Mouse (Mus musculus) cerebellum, adult 8-10 months (tissue): ENCODE measurements at regions not wholly inside any gene's neighbourhood (a gene's known extent, or its start where the extent isn't known, plus 50 kb on each side); places are given as distances from the start of the nearest gene placed in this dataset.

Experiments used
- DNase-seq: peaks from one replicate; pipeline ENCODE4 v3.0.0; 2022

DNA sequence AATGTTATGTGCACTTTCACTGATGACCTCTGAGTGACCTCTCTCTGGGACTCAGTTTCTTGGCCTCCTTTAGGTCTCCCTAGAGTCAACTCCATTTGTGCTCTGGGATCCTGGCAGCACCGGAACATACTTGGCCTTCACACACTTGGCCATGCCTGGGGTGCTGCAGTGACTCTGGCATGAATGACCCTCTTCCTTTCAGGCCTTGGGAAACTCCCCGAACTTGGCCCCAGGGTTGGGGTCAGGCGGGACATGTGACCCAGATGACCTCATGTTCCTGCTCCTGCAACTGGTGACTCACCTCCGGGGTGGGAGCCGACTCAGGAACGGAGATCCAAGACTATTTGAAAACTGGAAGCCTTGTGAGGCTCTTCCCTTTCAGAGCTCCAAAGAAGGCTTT, 159.2 kb downstream of the Cyp26b1 start:
- no peak for DNase-seq

- DNase-seq, result no peak
Measured at GRCm38 (mm10) chr6:84431622-84431955, 162.1 kb downstream of the Cyp26b1 start.

DNA sequence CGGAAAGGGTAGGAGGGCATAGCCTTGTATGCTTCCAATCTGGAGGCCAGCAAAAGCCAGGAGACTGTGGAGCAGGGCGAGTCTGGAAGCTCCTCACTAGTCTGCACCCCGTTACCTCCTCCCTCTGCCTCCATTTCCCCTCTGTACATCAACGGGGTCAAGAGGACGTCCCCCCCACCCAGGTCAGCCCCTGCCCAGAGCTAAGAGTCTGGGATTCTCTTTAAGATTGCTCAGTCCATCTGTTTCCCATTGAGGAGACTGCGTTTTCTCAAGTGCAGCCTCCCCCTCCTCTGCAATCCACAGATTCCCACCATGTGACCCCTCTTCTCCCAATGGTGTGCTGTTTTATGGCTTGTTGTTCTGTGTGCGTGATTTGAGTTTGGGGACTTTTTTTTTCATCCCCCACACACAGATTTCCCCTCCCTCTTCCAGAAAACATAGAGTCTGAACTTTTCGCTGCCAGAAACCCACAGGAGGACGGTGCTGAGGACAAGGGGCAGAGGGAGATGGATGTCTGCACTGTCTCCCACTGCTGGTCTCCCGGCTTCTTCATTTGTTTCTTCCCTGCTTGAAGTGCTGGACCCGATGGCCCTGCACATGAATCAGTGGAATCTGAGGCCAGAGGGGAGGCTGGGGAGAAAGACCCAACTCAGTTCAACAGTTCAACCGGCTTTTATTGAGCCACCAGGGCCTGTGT, 162.6 kb downstream of the Cyp26b1 start:
- no peak for DNase-seq

DNA sequence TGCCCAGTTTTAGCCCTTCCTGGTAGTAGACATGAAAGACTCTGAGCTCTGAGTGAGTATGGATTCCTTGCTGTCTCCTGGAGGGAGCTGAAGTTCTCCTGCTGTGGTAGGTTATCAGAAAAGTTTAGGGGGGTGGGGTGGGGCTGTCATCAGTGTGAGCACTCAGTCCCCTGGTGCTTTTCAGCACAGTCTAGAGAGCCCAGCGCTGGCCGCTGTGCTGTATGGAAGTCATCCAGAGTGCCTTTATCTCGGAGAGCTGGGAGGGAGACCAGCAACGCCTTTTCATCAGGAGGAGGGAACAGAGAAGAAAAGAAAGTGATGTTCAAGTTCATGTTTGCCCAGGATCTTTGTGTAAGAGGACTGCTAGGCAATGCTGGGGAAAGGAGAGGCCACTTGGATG, 163.6 kb downstream of the Cyp26b1 start:
- DNase-seq, result no peak

DNA sequence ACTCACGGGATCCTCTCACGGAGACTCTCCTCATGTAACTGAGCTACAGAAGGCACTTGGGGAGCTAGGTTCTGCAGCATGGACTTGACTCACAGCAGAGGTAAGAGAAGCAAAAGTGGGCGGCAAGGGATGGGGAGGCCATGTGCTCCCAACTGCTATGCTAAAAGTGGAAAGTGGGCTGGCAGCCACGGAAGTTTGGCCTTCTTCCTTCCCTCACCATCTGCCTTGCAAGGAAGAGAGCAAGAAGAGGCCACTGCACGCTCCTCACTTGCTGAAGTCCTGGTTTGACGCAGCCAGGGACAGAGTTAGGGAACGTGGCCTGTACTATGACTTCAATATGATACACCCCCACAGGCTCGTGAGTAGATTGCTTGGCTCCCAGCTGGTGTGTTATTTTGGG, 164.5 kb downstream of the Cyp26b1 start:
- DNase-seq, result no peak

DNA sequence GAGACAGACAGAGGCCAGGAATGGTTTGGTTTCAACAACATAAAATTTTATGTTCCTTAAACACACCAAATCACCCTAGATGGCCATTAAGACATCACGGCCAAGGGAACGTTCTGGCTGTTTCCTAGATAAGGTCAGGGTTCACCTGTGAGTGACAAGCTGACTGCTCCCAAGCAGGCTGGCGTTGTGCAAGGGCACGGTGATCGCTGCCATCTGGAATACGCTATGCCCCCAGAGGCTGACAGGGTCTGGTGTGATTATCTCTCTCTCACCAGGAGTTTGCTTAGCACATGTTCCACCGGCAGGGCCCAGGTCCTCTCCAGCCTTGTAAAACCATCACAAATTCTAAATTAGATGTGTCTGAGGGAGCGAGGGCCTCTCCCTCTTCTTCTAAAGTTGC, 167.0 kb downstream of the Cyp26b1 start:
- no peak for DNase-seq

GRCm38 (mm10) chr6:84425823-84426222, 167.9 kb downstream of the Cyp26b1 start:
- peak; percentile 9 for DNase-seq

DNA sequence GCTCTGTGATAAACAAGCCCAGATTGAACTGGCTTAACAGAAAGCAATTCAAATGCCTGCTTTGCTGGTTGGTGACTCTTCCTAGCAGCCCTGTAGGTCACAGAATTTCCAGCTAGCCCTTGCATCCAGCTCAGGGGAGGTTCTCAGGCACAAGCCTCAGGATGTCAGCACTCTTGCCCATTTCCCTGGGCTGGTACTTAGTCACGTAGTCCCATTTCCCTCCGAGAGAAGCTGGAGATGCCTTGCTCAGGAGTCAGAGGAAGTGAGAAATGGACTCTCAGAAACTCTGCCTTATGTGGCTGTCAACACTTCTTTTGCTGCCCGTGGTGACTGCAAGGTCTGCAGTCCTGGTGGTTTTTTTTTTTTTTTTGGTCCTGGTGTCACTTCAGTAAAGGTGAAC, 170.8 kb downstream of the Cyp26b1 start:
- no peak for DNase-seq

DNA sequence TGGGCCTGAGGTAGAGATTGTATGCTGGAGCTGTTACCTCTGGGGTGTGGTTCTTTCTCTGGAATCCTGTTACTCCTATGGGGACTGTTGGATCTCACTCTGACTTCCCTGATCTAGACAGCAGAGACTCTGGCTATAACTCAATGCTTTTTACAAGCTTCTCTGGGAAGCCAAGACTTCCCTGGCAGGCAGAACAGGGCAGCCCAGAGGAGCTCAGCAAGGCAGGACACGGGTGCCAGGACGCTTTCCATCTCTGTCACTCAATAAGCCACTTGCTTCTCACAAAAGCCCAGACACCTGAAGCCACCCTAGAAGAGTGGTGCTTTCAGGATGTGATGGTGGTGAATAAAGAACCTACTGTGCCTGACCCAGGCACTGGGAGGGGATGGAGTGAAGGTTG, 174.0 kb downstream of the Cyp26b1 start:
- DNase-seq, result no peak

DNA sequence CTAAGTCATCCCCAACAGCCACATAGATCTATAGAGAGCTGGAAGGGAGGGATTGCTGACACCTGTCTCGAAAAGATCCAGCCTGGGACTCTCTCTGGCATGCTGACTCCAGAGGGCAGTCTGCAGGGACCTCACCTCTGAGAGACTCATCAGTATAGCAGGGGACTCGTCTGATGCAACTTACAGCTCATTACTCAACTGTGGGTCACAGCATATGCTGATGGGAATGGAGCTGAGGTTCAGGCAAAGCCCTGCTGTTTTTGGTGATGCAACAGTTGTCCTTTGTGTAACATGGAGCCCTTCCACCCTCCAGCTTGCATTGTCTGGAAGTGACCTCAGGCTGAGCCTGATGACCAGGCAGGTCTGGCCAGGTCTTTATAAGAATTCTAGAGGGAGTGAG, 174.4 kb downstream of the Cyp26b1 start:
- DNase-seq, result no peak

- no peak for DNase-seq
Measured at GRCm38 (mm10) chr6:84416992-84417636, 176.6 kb downstream of the Cyp26b1 start.

- no peak for DNase-seq
Measured at GRCm38 (mm10) chr6:84414400-84414799, 179.3 kb downstream of the Cyp26b1 start.

DNA sequence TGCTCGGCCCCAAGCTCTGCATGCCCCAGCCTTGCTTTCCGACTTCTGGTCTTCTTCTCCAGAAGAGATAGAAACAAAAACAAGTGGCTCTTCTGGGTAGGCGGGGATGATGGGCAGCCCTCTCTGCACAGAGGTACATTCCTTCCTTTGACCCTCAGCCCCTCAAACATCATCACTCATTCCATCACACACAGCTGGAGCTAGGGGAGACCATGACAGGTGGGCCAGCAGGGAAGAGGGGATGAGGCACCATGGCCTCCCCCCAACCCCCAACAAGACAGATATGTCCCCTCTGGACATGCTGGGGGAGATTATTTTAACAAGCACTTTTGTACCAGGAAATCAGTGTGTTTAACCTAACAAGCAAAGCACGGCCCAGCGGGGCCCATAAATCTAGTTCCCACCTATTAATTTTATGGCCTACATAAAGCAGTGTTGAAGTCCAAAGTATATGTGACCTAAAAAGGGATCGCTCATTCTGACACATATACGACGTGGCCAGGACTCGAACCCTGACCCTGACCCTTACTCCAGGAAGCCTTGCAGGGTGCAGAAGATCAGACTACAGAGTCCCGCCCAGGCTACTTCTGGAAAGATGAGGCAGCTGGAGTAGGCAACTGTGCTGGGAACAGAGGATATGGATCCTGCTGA, 183.7 kb downstream of the Cyp26b1 start:
- DNase-seq, result no peak

DNA sequence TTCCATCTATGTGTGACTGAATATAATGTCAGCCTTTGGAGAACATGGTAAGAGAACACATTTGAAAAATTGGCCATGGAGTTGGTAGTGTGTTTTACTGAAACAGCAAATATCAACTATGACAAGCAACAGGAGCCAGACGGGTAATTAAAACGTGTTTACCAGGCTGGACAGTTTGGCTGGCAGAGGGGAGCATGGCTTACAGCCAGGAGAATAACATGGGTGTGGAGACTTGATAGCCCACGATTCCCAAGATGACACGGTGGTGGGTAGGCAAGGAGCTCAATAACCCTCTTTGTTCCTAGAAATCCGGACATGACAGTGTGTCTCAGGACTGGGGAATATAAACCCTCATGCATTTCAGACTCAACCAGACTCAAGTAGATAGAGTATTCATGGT, 185.2 kb downstream of the Cyp26b1 start:
- no peak for DNase-seq

DNA sequence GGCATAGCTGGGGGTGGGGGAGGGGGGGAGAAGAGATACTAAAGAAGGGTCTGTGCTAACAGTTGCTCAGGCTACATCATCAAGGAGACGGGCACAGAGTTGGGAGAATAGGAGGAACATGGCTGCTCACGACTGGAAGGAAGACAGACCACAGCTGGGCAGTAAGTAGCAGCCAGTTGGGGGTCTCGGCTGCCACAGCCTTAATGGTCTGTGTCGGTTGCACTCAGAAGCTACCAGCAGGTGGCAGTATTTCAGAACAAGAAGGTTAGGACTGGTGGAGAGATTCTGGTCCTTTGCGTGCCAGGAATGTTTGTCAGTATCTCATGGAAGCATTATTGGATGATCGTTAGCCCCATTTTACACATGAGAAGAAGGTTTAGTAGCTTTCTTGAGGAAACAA, 185.9 kb downstream of the Cyp26b1 start:
- peak; percentile 37 for DNase-seq

DNA sequence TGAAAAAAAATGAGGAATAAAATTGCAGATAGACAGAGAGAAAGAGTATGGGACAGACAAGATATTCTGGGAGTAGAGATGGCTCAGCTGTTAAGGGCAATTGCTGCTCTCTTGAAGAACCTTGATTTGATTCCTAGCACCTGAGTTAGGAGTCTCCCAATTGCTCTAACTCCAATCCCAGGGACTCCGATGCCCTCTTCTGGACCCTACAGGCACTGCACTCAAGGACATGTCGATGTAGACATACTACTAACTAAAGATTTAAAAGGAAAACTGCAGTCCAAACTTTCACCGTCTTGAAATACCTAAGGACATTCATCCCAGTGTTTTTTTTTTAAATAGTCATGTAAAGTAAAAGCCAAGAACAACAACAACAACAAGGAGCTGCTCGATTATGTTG, 189.0 kb downstream of the Cyp26b1 start:
- no peak for DNase-seq

DNA sequence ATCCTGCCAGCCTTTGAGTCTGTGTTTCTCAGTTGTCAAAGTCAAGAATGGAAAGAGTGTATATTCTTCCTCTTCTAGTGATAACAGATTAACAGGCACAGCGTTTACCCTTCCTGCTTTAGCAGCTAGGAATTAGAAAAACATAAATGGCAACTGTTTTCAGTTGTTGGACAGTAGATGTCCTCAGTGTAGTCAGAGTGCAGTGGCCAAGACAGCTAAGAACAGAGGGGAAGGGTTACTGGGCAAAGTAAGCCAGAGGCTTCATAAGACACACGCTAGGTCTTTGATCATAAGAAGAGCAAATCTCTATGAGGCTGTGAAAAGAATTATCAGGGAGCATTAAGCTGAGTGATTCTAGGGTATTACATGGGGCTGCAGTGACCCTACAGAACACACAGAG, 191.3 kb downstream of the Cyp26b1 start:
- DNase-seq, result no peak

GRCm38 (mm10) chr6:84394496-84395090, 199.1 kb downstream of the Cyp26b1 start:
- DNase-seq, result no peak

- DNase-seq, result no peak
Measured at GRCm38 (mm10) chr6:84393519-84394231, 200.0 kb downstream of the Cyp26b1 start.

DNA sequence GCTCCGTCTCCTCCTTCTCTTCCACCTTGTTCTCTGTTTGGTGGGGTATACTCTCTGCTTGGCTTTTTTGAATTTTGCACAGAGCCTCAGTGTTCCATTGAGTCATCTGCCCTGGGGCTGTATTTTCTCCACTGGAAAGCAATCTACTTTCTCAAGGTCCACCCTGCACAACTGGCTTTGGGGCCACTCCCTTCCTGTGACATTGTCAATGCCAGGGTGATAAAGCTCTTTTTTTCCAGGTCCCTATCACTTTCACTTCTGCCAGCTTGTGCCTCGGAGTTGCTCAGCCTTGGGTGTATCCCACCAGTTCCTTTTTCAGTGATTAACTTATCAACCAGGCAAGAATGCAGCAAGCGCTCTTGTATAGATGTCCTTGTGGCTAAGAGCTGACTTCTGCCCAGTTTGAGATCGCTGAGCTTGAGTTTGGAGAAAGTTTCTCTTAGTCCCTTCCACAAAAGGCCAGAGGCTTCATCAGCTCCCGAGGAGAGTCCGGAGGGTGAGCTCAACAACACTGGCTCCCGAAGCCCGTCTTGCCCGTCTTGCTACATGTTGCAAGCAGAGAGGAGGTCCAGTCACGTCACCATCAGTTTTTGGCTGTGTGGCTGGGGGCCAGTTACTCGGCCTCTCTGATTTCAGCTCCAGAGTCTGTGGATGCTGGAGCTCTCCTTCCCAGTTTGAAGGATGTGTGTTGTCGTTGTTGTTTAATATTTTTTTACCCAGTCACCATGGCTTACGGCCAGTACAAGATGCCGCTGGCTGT, 200.8 kb downstream of the Cyp26b1 start:
- DNase-seq, result no peak

DNA sequence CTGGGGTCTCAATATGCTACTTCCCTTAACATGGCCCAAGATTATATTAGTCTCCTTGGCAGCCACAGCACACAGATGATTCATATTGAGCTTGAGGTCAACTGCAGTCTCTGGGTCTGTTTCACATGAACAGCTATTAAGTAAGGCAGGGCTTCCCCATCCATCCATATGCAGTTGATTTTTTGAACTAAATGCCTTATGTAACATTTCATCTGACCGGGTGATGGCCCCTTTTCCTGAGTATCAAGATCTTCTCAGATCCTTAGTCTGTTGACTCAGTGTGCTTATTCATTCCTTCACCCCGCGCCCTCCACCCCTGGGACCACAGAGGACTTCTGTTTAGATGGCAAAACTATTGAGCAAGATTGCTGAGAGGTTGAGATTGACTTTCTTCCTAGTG, 202.7 kb downstream of the Cyp26b1 start:
- no peak for DNase-seq

GRCm38 (mm10) chr6:84385696-84386095, 208.0 kb downstream of the Cyp26b1 start:
- DNase-seq, result peak; percentile 9

GRCm38 (mm10) chr6:84383718-84384117, 210.0 kb downstream of the Cyp26b1 start:
- no peak for DNase-seq
